Mouse (Mus musculus) adrenal gland, postnatal 36 days (tissue): ENCODE measurements at regions not wholly inside any gene's neighbourhood (a gene's known extent, or its start where the extent isn't known, plus 50 kb on each side); places are given as distances from the start of the nearest gene placed in this dataset.
A peak's percentile ranks its signal among the peaks of the same experiment; 100 is the strongest.

ENCODE experiments used
- DNase-seq, 2 experiments: peaks; one replicate each; pipeline ENCODE4 v3.0.0; 2021; ENCODE audit warnings: mixed read lengths in 1 of 2

DNA sequence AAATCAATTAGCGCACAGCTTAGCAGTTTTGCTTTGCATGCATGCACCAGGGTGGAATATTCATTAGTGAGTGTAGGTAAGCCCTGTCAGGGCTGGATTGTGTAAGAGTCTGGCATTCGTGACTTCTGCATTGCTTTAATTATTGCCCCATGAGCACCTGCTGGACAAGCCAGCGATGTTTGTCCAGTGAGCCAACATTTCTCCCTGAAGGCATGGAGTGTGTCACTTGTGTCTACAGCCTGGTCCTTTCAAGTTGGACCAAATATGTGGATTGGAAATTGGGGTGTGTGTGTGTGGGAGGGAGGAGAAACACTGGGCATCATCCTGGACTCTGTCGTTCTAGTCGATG is 115.9 kb downstream of the Evx1 start:
- no peak for DNase-seq

DNA sequence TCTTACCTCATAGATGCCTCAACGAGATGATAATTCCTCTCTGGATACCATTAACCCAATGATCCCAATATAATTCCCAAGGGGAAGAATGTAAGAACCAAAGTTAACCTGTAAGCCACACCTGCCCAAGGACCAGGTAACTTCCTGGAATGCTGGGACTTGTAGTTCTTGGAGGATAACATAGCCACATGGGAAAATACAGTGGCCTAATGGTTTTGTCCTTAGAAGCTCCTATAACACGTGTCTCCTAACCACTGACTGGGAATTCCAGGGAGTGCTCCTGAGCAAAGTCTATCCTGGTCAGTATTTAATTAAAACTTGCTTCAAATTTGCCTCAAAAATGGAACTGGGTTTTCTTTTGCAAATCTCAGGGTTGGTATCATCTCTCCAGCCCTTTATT is 119.9 kb downstream of the Evx1 start:
- DNase-seq: no peak

DNA sequence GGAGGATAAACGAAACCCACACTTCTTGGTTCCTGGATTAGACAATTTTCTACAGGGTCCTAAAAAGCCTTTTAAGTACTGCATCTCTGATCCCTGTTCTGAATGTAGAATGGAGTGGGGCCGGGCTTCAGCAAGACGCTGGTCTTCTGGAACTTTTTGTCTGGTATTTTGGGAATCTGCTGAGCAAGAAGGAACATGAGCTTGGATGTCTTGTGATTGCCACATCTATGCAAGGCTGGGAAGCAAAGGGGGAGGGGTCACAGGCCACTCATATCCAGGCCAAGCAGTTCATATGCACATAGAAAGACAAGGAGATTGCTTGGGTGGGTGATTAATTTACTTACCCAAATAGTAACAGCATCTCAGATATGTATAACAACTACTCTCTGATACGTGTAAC is 121.5 kb downstream of the Evx1 start:
- no peak for DNase-seq

DNA sequence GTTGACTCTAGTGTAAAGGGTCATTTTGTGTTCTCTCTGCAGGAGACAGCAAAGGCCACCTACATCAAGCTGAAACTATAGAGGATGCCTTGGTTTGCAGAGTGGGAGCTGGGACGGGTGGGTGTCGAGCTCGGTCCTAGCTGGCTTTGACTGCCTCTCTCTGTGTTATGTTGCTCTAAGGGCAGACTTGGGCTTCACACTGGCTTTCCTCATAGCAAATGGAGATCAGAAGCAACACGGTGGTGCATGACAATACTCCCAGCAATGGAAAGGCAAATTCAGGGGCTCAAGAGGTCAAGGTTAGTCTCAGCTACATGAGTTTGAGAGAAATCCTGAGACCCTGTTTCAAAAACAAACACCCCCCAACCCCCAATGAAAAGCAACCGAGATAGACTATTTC is 122.1 kb downstream of the Evx1 start:
- no peak for DNase-seq

DNA sequence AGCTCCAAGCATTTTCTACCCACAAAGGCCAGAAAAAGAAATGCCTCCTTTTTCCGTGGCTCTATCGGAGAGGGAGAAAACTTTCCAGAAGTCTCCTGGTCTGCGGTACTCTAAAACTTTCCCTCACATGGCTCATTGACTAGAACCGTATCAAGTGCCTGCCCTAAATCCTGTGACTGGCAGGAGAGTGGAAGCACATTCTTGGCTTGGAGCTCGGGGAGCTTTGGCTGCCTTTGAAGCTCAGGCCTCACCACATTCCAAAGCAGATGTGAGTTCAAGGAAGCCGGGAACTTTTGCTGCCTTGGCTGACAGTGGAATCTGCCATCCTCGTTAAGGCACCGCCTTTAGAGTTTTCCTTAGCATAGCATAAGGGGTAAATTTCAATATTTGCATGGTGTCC is 125.1 kb downstream of the Evx1 start:
- peak; percentile 38 to 46 for DNase-seq

DNA sequence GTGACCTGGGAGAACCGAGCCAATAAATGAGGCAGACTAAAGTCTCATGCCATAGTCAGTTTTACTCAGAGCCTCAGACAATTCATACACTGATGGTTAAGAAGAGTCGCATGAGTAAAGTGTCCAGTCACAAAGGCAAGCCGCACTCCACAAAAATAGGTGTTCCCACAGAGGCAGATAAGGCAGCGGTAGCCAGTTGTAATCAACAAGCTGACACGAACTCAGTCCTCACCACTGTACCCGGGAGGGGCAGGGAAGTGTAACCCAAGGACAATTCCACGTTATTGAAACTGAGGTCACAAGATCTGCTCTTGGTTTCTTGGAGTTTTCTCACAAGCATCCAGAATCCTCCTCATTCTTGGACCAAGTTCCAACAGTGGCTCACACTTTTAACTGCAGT is 125.9 kb downstream of the Evx1 start:
- no peak for DNase-seq

DNA sequence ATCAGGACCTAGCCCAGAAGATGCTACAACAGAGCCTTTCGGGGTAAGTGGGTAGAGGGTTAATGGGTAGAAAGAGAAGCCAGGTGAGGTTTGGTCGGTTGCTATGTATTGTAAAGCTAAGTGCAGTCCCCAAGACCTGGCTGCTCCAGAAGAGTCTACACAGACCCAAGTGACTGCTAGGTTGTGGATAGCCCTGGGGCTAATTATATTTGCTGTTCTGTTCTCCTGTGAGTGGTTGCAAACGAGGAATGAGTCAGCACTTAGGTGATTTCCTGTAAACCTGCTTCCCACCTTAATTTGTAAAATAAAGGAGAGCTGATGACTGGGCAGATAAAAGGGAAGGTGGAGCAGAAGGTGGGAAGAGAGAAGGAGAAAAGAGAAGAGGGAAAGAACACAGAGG is 126.9 kb downstream of the Evx1 start:
- DNase-seq: no peak

DNA sequence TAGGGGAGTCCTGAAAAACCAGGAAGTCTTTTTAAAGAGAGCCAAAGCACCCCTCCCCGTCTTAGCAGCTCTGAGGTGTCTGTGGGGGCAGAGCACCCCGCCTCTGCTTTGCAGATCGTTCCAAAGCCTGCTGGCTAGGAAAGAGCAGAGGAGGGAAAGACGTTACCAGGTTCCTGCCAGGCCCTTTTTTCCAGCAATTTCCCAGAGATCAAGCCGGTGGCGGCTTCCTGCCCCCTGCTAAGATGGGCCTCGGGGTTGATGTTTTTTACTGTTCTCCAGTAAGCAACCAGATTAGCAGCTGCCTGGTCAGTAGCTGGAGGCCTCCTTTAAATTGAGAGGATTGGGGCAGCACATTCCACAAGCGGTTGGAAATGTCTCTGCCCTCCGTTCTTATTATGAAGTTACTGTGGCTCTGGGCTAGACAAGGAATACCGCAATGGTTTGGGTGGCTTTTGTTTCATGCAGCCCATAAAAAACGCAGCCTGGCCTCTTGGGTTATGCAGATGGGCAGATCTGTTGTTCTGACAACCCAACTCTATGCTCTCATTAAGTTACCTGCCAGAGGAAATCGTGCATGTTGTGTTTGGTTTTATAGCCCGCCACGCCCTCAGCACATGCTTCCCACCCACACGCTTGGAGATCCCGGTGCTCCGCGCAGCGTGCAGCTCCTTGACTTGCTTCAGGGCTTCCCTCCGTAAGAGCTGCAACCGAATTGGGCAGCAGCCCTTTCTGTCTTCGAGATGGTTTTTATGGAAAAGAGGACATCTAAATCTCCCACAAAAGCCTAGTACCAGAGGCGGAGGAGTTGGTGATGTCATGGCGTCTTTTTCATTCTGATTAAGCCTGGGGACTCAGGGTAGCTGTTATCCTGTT is 130.1 kb downstream of the Evx1 start:
- no peak for DNase-seq

DNA sequence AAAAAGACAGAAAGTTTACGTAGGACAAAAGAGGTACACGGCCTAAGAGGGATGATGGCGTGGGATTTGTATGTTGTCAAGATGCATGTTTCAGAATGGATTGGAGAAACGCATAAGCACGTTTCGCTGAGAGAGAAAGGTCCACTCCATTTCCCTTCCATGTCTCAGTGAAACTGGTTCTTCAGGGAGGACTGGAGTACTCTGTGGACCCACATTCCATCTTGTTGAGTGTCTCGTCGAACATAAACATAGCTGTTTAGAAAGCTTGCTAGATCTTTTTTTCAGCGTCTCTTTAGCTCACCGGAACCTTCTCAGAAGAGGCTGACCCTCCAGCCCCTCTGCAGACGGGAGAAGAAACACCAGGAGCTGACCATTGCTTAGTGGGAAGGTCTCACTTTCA is 145.5 kb downstream of the Evx1 start:
- DNase-seq: no peak

DNA sequence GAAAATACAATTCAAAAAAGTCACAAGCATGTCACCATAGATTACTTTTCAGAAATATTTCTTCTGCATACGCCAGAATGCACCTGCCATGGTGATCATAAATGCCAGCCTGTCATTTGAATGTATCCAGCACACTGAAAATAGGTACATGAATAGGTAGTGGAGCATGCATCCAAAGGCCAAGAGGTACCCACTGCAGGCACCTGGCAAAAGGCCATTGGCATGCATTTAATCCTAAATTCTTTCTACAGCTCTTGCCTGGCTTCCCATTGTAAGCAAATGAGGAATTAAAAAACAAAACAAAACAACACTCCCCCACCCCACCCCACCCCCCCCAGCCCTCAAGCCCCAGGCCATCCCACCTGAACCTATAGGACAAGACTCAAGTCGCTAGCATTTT is 147.9 kb downstream of the Evx1 start:
- DNase-seq: no peak

DNA sequence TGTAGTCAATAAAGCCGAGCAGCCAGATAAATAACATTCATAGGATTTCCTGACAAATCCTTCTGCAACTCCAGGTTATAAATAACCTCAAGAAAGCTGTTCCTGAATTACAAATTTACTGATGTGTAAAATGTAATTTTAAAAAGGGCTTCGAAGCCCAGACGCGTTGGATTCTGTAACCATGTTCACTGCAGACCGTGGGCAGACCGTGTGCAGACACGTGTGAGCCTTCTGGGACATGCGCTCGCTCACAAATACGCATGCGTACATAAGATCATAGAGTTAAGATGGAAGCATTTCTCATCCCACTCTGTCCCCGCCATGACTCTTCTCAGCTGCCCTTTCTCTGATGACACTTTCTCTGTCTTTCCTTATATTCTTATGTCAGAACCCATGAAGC is 150.1 kb downstream of the Evx1 start:
- no peak for DNase-seq

DNA sequence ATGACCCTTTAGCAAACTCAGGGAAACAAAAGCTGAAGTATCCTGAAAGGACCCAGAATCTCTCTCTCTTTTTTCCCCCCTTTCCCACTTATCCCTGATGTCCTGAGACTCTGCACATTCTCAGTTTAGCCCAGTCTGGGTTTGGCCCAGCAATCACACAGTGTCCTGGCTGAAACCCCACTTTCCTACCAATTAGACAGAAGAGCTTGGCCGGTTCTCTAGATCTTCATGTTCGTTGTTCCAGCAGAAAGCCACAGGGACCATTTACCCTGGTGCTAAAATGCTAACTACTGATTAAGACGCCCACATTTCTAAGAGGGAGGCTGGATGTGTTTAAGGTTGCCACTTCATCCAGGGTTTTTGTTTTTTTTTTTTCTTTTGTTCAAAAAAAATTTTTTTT is 151.3 kb downstream of the Evx1 start:
- DNase-seq: no peak

DNA sequence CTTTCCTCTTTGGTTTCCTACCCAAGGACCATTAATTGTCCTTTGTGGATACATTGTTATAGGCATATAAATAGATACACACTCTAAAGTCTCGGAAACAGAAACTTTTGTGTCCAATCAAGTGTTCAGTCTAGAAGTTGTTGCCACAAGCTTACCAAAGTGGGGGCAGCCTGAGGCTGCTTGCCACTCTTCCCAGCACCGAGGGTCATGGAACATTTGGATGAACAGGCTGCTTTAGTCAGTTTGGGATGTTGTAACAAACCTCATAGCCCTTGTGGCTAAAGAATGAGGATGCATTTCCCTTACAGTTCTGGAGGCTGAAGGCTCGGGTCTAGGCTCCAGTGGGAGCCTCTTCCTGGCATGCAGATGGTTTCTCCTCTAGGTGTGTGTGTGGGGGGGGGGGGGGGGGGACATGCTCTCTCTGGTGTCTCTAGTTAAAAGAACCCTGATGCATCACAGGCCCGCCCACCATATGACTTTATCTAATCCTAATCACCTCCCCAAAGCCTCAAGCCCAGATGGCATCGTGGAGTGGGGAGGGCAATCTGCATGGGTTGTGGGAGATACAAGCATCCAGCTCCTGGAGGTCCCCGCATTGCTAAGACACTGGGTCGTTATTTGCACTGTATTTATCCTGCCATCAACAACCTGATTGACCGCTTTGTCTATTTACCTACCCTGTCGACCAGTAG is 152.7 kb downstream of the Evx1 start:
- DNase-seq: no peak

DNA sequence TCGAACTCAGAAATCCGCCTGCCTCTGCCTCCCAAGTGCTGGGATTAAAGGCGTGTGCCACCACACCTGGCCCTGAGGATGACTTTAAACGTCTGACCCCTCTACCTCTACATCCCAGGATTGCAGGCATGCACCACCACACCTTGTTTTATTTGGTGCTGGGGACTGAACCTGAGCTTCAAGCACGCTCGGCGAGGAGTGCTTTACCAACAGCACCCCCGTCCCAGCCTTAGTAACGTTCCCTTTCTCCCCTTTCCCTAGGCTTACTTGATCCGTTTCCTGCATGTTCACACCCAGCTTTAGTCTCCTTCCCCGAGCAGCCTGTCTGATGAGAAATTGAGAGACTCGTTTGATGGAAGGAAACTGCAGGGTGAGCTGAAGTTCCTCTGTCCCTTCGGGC is 157.5 kb downstream of the Evx1 start:
- DNase-seq: no peak

DNA sequence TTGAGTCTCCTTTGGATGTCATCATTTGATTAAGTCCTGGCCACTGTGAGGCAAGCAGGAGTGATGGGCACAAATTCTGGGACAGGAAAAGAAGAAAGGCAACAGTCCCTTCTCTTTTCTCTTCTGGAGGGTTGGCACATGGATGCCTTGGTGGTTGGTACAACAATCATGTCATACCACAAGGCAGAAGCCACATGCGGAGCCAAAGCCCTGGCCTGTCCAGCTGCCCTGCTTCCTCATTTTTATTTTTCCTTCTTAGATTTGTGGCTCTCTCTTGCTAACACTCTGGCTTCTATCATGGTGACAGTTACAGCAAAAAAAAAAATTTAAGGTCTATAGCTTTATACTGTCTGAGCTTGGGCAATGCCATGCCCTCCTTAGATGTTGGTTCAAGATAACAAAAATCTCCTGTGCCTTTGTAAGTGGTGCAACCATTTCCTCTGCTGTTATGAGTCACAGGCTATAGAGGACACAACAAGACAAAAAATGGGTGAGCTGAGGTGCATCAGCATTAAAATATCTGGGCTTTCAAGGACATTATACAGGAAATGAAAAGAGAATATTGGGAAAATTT is 158.2 kb downstream of the Evx1 start:
- no peak for DNase-seq

DNA sequence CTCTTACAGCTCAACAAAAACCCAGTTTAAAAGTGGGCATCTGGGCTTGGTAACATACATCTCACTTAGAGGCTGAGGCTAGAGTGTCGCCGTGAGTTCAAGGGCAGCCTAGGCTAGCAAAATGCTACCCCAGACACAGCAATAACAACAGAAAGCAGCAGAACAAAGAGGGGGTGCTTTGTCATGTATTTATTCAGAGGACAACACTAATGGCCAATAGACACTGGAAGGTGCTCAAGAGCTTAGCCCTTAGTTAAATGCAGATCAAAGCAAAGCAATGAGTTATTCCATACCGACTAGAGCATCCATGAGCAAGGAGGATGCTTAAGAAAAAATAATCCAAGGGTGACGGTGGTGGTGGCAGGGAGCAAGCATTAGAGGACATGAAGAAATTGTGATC is 158.7 kb downstream of the Evx1 start:
- DNase-seq: no peak

DNA sequence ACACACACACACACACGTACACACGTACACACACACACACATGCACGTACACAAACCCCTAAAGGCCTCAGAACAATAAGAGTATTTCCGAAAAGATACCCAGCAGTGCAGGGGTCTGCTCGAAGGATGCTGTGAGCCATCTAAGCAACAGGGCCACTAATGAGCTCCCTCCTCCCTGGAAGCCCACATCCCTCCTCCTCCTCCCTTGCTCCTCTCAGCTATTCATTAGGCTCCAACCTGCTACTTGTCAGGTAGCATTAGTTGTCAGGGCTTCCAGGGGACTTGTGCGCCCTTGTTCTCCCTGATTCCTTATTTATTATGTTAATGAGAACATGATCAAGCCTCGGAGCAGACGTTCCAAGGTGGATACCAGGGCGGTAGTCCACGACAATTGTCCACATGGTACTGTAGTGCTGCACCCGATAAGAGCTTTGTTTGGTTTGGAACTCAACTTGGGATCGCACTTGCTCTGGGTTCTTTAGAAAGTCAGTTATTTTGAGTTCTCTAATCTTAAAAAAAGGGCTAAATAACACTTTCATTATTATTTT is 159.8 kb downstream of the Evx1 start:
- DNase-seq: no peak

DNA sequence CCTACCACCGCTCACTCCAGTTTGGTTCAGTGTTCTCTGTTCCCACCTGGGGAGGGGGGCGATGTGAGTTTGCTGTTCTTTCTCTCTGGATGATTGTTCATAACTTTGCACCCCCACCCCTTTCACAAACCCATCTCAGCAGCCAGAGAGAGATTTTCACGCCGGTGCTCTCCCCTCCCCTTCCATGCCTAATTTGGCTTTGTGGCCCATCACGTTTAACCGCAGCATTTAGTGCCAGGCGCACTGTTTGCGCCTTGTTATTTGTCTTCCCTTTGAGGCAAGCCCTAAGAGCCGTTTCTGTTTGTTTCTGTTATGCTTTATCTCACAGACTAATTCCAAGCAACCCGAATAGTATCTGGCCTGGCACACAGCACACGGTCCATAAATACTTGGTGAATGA is 160.6 kb downstream of the Evx1 start:
- DNase-seq: no peak

DNA sequence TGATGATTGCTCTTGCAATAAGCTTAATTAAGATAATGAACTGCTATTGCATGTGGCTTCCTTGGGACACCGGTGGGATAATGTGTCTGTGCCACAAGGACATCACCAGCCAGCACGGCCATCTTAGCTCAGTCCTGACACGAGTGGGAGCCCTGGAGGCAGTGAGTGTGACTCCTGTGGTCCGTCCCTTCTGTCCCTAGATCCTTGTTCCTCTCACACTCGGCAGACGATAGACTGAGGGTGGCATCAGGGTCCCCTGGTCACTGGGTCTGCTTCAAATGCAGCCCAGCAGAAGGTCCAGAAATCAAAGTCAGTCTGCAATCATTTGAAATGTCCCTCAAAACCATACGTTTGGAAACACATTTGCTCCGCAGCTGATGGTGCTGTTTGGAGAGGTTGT is 162.4 kb downstream of the Evx1 start:
- DNase-seq: no peak

DNA sequence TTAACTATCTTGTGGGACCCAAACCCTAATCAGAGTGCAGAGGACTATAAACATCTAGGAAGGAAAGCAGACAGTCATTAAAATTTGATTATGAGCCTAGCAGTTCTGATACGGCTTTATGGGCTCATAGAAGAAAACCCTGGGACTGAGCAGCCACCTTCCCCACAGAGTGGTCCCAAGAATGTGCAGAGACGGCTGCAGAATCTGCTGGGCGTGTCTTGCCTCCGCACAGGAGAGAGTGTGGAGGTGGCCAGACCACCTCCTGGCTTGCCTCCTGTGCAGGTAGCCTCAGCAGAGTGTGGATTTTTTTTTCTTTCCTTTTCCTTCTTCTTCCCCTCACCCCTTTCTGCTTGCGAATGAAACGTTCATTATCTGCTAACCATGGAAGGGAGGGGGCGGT is 163.3 kb downstream of the Hibadh start:
- DNase-seq: no peak

DNA sequence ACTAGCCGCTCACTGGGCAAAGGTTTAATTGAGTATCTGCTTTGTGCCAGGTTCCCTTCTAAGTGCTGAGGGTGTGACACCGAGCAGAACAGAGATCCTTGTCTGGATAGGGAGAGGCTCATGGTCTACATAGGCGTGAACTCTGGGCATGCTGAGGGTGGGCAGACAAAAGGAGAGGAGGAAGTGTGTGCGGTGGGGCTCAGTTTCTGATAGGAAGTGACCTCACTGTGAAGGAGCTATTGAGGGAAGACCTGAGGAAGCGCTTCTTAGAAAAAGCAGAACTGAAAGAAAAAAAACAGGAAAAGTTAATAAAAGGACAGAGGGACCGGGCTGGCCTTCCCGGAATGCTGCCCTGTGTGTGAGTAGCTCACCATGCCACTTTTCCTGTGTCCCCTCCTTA is 162.8 kb downstream of the Hibadh start:
- no peak for DNase-seq

DNA sequence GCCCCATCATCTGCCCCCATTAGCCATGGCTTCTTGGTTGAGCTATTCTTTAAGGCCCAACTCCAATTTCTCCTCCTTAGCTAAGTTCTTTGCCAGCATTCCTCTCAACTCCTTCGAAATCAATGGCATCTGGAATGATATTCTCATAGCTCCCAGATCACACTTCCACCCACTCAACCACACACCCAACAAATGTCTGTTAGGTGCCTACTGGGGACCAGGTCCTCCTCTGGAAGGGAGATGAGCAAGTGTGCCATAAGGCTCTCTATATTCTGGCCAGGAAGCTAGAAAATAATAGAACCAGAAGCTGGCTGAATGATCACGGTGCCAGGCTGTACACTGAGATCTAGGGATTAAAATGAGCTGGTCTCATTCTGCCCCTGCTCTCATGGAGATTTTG is 161.6 kb downstream of the Hibadh start:
- no peak for DNase-seq

DNA sequence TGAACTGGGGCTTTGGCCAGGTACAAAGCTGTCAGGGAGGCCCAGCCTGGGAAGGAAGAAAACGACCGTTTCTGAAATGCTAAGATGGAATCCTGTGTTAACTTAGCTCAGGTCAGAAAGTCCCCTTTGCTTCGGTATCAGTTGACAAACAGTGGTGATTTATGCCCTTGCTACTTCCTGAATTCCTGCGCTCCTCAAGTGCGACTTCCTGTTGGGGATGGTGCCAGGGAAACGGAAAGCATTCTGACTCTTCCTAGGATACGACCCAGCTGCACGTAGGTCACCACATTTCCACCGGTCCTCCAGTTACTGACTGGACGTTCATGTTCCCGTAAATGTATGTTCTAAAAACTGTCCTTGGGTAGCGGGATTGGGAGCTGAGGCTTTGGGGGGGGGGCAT is 161.0 kb downstream of the Hibadh start:
- DNase-seq: peak; percentile 55 to 66

DNA sequence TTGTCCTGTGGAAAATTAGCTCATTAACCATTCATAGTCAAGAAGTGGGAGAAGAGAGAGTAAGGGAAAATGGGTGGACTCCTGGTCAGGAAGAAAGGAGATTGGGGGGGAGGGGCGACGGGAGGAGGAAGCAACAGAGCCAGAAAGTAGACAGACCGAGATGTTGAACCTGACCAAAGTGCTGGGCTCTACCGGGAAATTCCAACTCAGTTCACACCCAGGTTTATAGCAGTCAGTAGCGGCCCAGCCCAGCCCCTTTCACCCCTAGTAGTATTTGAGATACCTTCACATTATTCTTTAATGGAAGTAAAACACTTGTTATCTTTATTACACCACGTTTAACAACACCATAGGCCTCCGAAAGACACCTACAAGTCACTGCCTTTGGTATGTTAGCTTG is 158.2 kb downstream of the Hibadh start:
- no peak for DNase-seq
